Mouse (Mus musculus): ENCODE results near the gene Fgfr2.

Gene Fgfr2

GRCm38 (mm10) chr7:132939118-132939517, 184.0 kb downstream of the Fgfr2 start:
- DNase-seq (ENCODE audit: low read depth, low spot score) = no peak

GRCm38 (mm10) chr7:132934743-132935142, 188.4 kb downstream of the Fgfr2 start:
- no peak for DNase-seq (ENCODE audit: low read depth, low spot score)

DNA sequence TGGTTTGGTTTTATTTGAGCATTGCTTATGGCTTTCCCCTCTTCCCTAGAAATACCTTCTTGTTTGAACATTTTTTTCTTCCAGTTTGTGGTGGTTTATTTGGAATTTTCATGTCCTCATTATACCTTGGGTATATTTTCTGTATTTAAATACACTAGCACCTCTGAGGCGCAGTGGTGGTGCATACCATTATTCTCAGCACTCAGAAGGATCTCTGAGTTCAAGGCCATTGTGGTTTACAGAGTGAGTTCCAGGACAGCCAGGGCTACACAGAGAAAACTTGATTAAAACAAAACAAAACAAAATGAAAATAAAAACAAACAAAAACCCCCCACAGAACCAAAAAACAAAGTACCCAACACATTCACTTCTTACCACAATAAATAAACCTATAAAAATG, 189.8 kb downstream of the Fgfr2 start:
- no peak for DNase-seq (ENCODE audit: low read depth, low spot score)

- DNase-seq (ENCODE audit: low read depth, low spot score) = no peak
Observed at GRCm38 (mm10) chr7:132931560-132932351, 191.4 kb downstream of the Fgfr2 start.

DNA sequence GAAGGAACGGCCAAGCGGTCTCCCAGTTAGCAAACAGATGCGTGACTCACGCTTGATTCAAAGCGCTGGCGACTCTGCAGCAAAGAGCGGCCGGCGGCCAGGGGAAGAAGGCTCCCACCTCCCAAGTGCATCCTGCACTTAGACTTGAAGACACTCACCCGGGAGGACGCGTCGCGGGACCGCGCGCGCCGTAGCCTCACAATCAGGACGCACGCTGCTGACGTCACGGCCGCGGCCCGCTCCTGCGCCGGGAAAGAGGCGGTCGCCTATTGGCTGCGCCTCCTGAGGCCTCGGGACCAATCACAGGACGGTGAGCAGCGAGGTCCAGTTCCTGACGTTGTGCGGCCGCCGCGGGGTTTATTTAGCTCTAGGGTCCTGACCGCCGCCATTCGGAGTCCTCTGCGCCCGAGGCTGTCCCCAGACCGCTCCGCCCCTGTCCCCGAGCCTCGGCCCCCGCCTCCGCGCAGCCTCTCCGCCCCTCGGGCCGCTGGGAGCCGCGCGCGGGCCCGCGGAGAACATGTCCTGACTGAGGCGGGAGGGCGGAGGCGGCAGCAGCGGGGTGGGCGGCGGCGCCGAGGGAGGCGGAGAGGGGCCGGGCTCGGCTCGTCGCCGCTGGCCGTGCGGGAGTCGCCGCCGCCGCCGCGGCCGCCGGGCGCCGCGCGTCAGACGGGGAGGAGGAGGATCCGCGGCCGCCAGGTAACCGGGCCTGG, 192.1 kb downstream of the Fgfr2 start, which contains the start of gene Zranb1:
Gene Zranb1, plus strand, starts transcription at position 293 of the 710 bp plus-strand sequence.
- DNase-seq (ENCODE audit: low read depth, low spot score) = peak; percentile 96

DNA sequence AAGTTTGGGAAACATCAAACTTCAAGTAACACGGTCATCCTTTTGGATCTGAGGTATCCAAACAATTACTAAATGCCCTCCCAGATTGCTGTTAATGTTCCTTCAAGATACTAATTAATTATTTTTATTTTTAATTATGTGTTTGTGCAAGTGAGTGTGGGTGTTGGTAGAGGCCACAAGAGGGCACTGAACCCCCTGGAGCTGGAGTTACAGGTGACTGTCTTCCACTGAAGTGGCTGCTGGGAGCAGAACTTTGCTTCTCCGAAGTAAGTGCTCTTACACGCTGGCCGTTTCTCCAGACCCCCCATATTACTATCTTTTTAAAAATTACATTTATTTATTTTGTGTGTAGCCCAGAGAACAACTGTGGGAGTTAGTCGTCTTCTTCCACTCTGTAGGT, 193.1 kb downstream of the Fgfr2 start:
- DNase-seq (ENCODE audit: low read depth, low spot score) = no peak

- no peak for DNase-seq (ENCODE audit: low read depth, low spot score)
Observed at GRCm38 (mm10) chr7:132927201-132927600, 195.9 kb downstream of the Fgfr2 start.

GRCm38 (mm10) chr7:132925227-132925626, 197.9 kb downstream of the Fgfr2 start:
- DNase-seq (ENCODE audit: low read depth, low spot score) = no peak

DNA sequence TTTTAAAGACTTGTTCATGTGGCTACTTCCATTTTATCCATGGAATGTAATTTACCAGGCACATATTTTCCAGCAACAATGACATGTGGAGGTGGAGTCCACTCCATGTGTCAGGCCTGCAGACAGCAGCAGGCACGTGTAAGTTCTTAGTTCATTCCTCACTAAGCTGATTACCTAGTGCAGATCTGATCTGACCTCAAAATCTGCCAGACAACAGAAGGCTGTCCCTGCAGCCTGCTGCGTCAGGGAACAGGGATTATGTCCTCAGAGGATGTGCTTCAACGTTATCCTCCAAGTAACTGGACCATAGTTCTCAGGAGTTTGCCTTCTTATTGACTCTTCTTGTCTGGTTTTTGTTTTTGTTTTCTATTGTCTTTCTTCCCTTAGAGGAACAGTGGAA, 201.2 kb downstream of the Fgfr2 start:
- no peak for DNase-seq (ENCODE audit: low read depth, low spot score)

GRCm38 (mm10) chr7:132903796-132904195, 219.4 kb downstream of the Fgfr2 start:
- DNase-seq (ENCODE audit: low read depth, low spot score) = no peak

GRCm38 (mm10) chr7:132900826-132901531, 222.2 kb downstream of the Fgfr2 start:
- DNase-seq (ENCODE audit: low read depth, low spot score) = no peak

GRCm38 (mm10) chr7:132898234-132898633, 224.9 kb downstream of the Fgfr2 start:
- no peak for DNase-seq (ENCODE audit: low read depth, low spot score)

- DNase-seq (ENCODE audit: low read depth, low spot score) = no peak
Observed at GRCm38 (mm10) chr7:132897258-132897657, 225.9 kb downstream of the Fgfr2 start.

DNA sequence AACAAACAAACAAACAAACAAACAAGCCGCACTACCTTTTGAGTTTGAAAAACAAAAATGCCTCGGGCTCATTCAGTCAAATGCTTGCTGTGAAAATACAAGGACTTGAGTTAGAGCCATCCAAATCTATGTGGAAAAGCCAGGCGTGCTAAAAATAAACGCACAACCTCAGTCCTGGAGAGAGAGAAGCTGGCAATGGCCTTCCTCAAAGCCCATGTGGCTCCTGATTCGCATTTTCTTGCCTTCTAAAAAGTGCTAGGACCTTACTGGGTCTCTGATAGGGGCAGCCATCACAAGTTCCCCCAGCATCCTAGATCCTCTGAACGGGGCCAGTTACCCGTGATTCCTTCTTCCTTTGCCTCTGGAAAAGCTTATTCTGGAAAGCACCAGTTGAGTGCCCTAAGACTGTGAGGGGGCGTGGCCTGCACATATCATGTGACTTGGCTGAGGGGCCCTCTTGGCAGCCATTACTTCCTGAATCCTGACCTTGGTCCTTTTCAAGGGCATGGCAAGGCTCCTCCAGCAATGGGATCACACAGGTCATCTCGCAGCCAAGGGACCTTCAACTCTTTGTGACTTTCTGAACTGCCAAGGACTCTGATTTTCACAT, 226.8 kb downstream of the Fgfr2 start:
- DNase-seq (ENCODE audit: low read depth, low spot score) = no peak

DNA sequence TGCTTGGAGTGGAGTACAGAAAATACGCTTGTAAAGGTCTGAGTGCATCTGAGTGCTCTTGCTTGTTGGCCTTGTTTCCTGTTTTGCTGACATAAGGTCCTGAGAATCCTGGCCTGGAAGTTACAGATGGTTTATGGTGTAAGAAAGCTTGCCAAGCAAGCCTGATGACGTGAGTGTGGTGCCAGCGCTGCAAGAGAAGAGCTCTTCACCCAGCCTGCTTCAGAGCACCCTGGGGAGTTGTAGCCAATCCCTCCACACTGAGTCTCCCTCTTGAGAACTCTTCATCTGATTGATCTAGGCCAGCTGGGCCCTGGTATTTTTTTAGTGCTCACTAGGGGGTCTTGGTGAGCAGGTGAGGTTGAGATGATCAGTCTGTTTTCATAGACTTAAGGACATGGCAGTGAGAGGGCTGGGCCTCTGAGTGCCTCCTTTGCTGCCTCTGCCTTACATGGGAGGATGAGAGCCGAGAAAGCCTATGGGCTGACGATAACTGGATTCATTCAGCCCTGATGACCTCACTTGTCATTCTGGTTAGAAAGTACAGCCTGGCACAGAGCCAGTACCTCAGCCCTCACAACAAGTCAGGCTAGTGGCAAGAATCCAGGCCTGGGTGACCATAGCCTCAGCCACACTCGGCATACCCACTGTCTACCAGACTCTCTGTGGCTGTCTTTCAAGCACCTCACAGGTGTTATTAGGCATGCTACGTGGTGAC, 228.2 kb downstream of the Fgfr2 start:
- no peak for DNase-seq (ENCODE audit: low read depth, low spot score)

- no peak for DNase-seq (ENCODE audit: low read depth, low spot score)
Observed at GRCm38 (mm10) chr7:132893336-132893735, 229.8 kb downstream of the Fgfr2 start.

DNA sequence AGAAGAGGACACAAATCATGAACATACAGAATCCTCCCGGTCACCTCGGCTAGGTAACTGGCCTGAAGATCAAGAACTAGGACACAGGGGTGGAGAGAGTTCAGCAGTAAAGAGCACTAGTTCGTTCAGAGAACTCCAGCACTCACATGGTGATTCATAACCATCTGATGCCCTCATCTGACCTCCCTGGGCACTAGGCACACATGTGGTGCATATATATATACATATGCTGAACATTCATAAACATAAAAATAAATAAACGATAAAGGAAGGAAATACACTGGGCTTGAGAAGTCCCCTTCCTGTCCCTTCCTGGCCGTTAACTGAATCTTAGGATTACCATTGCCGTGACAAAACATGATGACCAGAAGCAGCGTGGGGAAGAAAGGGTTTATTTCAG, 230.3 kb downstream of the Fgfr2 start:
- no peak for DNase-seq (ENCODE audit: low read depth, low spot score)

GRCm38 (mm10) chr7:132892311-132892661, 230.9 kb downstream of the Fgfr2 start:
- DNase-seq (ENCODE audit: low read depth, low spot score) = no peak

GRCm38 (mm10) chr7:132891561-132892310, 231.4 kb downstream of the Fgfr2 start:
- peak; percentile 28 for DNase-seq (ENCODE audit: low read depth, low spot score)

DNA sequence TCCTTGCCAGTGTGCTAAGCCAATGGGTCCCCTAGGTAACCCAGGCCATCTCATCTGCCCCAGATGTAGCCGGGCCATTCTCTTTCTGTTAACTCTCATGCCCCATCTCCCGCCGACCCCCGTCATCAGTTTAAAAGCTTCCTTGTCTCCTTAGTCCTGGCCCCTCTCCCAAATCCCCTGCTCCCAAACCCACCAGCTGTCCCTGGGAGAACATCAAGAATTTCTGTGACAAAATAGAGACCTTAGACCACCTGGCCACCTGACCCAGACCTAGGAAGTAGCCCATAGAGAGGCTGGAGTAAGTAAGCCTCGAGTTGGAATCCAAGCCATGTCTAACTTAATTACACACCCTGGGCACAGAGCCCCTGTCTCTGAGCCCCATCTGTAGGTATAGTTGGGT, 232.9 kb downstream of the Fgfr2 start:
- DNase-seq (ENCODE audit: low read depth, low spot score) = no peak

- DNase-seq (ENCODE audit: low read depth, low spot score) = no peak
Observed at GRCm38 (mm10) chr7:132889691-132890090, 233.5 kb downstream of the Fgfr2 start.
